Mouse (Mus musculus) left cerebral cortex, adult 6 months (tissue): ENCODE measurements around the gene Adamts8. TPM values are rescaled to one million over a fixed set of nuclear protein-coding genes. Genes with fewer than 3 reads are reported as not detected.

Source experiments
- long read RNA-seq, 2 experiments: library from polyadenylated mRNA; unstranded; transcript quantifications; one replicate each; pipeline ENCODE4 v2.0.0; 2019 to 2020
- polyA plus RNA-seq: library from polyadenylated mRNA; unstranded; fragments of <200 nt; fragmentation: Nextera tagmentation; gene quantifications from 2 replicates; pipeline ENCODE4 v1.2.3, GENCODE M21; 2021

The Adamts8 gene
- polyA plus RNA-seq: 1.3 and 2.0 TPM in 2 replicates
- long read RNA-seq, experiment 1, transcript Adamts8-201 (9 exons, 3,631 nt): major isoform, 11 of 11 reads
- long read RNA-seq, experiment 1, partial matches to known transcripts: 0 of 11 reads
- long read RNA-seq, experiment 1, other reads (novel, unspliced or antisense): 0 of 11 reads
- long read RNA-seq, experiment 2, partial matches to known transcripts: 1 of 3 reads
- long read RNA-seq, experiment 2, other reads (novel, unspliced or antisense): 0 of 3 reads

GRCm38 (mm10) chr9:30942512-30943313, at the start of gene Adamts8:
Adamts8 (plus strand) TSS chr9:30942562.

GRCm38 (mm10) chr9:30922197-30922894, 20.0 kb upstream of the Adamts8 start, which contains the start of gene Adamts15:
Adamts15 (minus strand) TSS chr9:30922452.

Other genes starting within 250 kb of the Adamts8 start
- 0.43 and 0.53 TPM in 2 replicates for gene Adamts15, start 20.1 kb upstream of the Adamts8 start, polyA plus RNA-seq
- gene Zbtb44, start 88.1 kb downstream of the Adamts8 start, polyA plus RNA-seq: 4.5 and 5.0 TPM in 2 replicates
- gene St14, start 189.3 kb downstream of the Adamts8 start, polyA plus RNA-seq: 0.21 and 0.29 TPM in 2 replicates